Mouse (Mus musculus) layer of hippocampus, adult 2 months (tissue): ENCODE measurements around the gene Csnk2a1. TPM values are rescaled to one million over a fixed set of nuclear protein-coding genes. Genes with fewer than 3 reads are reported as not detected.
A peak's percentile ranks its signal among the peaks of the same experiment; 100 is the strongest.
"Not testable (repeated sequence)": the region's sequence is repeated elsewhere in the genome, so short reads cannot be mapped to it uniquely, and the experiment has no call there.

Source experiments
- DNase-seq, 2 experiments: peaks; one replicate each; pipeline ENCODE4 v3.0.0; 2022; ENCODE audit warnings: low spot score in 2 of 2
- H3K27ac ChIP-seq: fragments of 200-600 bp; 2 replicates; pipeline ENCODE4 v1.8.1; 2022
- H3K4me3 ChIP-seq: fragments of 200-600 bp; 2 replicates; pipeline ENCODE4 v1.8.1; 2022; ENCODE audit warnings: mild to moderate bottlenecking
- CTCF ChIP-seq: fragments of 200-600 bp; conservative IDR thresholded peaks from 2 replicates; pipeline ENCODE4 v1.8.1; 2022; ENCODE audit warnings: antibody characterized with exemption, mild to moderate bottlenecking, moderate library complexity
- total RNA-seq, 2 experiments: library from RNA; stranded (reverse); gene quantifications; 2 replicates each; pipeline ENCODE4 v1.2.3; 2021

Csnk2a1 gene
- total RNA-seq, 2 experiments from 2014 or later = 95.3 to 97.7 TPM

GRCm38 (mm10) chr2:152287560-152287959 is 60.9 kb downstream of the Csnk2a1 start:
- Histone ChIP-seq H3K27ac (no peak overlapping the region), H3K4me3 (no peak overlapping the region)
- no peak for TF ChIP-seq CTCF
- no peak for DNase-seq

DNA sequence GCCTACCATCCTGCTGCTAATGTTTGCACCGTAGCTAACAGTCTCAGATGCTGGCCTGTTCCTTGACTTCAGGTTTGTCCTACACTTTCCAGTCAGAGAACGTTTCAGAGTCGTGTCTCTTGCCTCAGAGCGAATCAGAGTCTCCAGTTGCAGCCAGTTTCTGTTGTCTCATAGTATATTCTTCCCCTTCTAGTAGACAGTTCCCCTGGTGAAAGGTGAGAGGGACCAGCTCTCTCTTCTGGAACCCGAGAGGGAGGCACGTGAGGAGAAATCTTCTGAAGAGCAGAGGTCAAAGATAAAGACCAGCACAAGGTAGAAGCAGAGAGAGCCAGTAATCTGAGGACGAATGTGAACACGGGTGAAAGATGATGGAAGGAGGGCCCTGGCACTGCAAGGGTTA is 61.4 kb downstream of the Csnk2a1 start:
- no peak for DNase-seq
- H3K4me3 ChIP-seq = no peak overlapping the region
- TF ChIP-seq CTCF = no peak
- H3K27ac ChIP-seq = no peak overlapping the region

- DNase-seq = not testable (repeated sequence)
Observed at GRCm38 (mm10) chr2:152289623-152290022, 63.0 kb downstream of the Csnk2a1 start.

GRCm38 (mm10) chr2:152292475-152292874 is 65.8 kb downstream of the Csnk2a1 start:
- H3K4me3 ChIP-seq = no peak overlapping the region
- no peak overlapping the region for H3K27ac ChIP-seq
- no peak for DNase-seq
- no peak for TF ChIP-seq CTCF

More at GRCm38 (mm10) chr2:152289623-152290022, 63.0 kb downstream of the Csnk2a1 start:
- not testable (repeated sequence) for H3K27ac ChIP-seq, H3K4me3 ChIP-seq

- H3K4me3 ChIP-seq = peak overlapping the region; percentile 81
- DNase-seq = no peak
- H3K27ac ChIP-seq = peak overlapping the region; percentile 93
- TF ChIP-seq CTCF = no peak
Observed at GRCm38 (mm10) chr2:152293179-152293726, 66.6 kb downstream of the Csnk2a1 start.

- peak; percentile 88 for DNase-seq
- Histone ChIP-seq H3K27ac (peak within 1 kb of the TSS; percentile 93), H3K4me3 (peak within 1 kb of the TSS; percentile 81)
- no peak for TF ChIP-seq CTCF
Observed at GRCm38 (mm10) chr2:152293727-152294475, 67.3 kb downstream of the Csnk2a1 start, which contains the start of gene Tbc1d20. Gene Tbc1d20, plus strand, starts transcription at chr2:152293828.

- no peak for DNase-seq
- H3K27ac ChIP-seq = peak overlapping the region; percentile 93
- TF ChIP-seq CTCF = no peak
- peak overlapping the region; percentile 81 for H3K4me3 ChIP-seq
Observed at GRCm38 (mm10) chr2:152294541-152294940, 67.9 kb downstream of the Csnk2a1 start.

GRCm38 (mm10) chr2:152302862-152303261 is 76.2 kb downstream of the Csnk2a1 start:
- Histone ChIP-seq H3K4me3 (no peak overlapping the region), H3K27ac (no peak overlapping the region)
- TF ChIP-seq CTCF = no peak
- DNase-seq = no peak

DNA sequence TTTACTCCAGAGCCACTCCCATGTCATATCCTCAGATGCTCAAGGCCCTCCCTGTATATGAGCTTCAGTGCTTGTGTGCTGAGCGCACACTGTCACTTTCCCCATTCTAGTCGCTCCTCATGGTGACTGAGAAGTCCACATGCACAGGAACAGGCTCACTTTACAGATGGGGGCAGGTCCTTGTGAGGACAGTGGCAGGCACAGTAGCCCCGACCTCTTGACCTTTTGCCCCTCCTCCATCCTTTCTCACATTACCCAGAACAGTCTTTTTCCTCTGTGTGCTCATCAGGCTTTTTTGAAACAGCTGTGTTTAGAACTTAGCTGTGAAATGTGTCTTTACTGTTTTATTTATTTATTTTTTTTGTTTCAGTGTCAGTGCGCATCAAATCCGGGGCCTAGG is 77.1 kb downstream of the Csnk2a1 start:
- no peak for TF ChIP-seq CTCF
- H3K27ac ChIP-seq = no peak overlapping the region
- H3K4me3 ChIP-seq = no peak overlapping the region
- DNase-seq = no peak

GRCm38 (mm10) chr2:152305480-152305879 is 78.8 kb downstream of the Csnk2a1 start:
- DNase-seq = no peak
- no peak for TF ChIP-seq CTCF
- no peak overlapping the region for H3K4me3 ChIP-seq
- no peak overlapping the region for H3K27ac ChIP-seq

DNA sequence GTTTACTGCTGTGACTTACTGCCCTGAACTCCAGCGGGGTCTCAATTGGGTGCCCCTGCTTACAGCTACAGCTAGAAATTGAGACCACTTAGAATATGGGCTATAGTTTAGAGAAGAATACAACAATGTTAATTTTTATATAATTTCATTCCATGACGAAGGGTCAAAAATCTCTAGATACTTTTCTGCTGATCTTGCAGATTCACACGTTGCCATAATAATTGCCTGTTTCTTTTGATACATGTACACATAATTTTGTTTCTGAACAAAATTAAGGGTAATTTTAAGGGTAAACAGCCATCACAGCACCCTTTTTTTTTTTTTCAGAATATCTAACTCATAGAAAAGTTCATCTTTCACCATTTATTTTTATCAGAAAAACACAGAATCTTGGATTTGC is 80.5 kb downstream of the Csnk2a1 start:
- DNase-seq = no peak
- no peak for TF ChIP-seq CTCF
- Histone ChIP-seq H3K4me3 (no peak overlapping the region), H3K27ac (no peak overlapping the region)

- no peak for DNase-seq
- no peak for TF ChIP-seq CTCF
Observed at GRCm38 (mm10) chr2:152312996-152313395, 86.4 kb downstream of the Csnk2a1 start.

DNA sequence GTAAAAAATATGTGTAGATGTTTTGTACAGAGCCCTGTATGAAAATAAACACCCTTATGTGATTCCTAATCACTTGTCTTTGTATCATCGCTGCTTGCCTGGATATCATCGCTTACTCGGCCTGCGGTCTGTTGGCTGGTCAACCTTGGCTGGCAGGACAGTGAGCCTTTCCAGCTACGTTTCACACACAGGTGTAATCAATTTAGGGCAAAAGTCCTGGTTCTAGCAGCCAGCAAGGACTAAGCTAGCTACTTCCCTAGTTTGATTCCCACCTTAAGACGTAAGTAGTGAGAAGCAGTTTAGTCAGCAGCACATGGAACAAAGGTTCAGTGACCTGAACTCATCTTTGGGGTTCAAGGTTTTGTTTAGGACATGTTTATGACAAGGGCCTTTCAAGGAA is 87.3 kb downstream of the Csnk2a1 start:
- TF ChIP-seq CTCF = no peak
- no peak overlapping the region for H3K27ac ChIP-seq
- no peak overlapping the region for H3K4me3 ChIP-seq
- no peak for DNase-seq

More at GRCm38 (mm10) chr2:152312996-152313395, 86.4 kb downstream of the Csnk2a1 start:
- Histone ChIP-seq H3K27ac (no peak overlapping the region), H3K4me3 (no peak overlapping the region)

DNA sequence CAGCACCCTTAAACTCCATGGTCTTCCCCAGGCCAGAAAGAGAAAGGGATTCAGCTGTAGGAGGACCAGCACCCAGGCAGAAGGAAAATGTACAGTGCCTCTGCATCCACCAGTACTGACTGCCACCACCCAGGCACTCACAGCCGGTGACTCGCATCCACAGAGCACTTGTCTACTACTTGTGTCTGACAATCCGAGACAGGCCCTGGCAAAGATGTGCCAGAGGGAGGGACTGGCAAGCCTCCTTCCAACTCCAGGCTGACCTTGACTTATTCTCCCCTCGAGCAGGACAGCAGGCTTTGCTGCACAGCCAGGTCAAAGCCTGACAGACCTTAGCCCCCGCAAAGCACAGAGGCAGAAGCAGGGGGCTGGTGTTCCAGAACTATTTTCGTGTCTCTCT is 90.4 kb downstream of the Csnk2a1 start:
- no peak overlapping the region for H3K4me3 ChIP-seq
- H3K27ac ChIP-seq = no peak overlapping the region
- DNase-seq = no peak
- no peak for TF ChIP-seq CTCF
